Mouse (Mus musculus) midbrain, embryonic 11.5 days (tissue): ENCODE measurements around the gene Gm10096. TPM values are rescaled to one million over a fixed set of nuclear protein-coding genes. Genes with fewer than 3 reads are reported as not detected.
"Not testable (repeated sequence)": the region's sequence is repeated elsewhere in the genome, so short reads cannot be mapped to it uniquely, and the experiment has no call there.

Experiments used
- ATAC-seq: fragments of 200-750 bp; cut with Nextera tagmentation; 2 replicates; pipeline ENCODE4 v1.8.0; 2017; ENCODE audit warnings: moderate TSS enrichment, moderate library complexity; ENCODE audit not compliant: low FRiP score
- DNase-seq: peaks from one replicate; pipeline ENCODE4 v3.0.0; 2015; ENCODE audit warnings: low spot score; ENCODE audit errors: missing footprints
- H3K27ac ChIP-seq: fragments of 300-500 bp; sonication (generic); 2 replicates; pipeline ENCODE4 v1.5.1; 2014; ENCODE audit warnings: low read depth, low read length
- H3K27me3 ChIP-seq: fragments of 300-500 bp; sonication (generic); 2 replicates; pipeline ENCODE4 v1.6.1; 2014; ENCODE audit warnings: mild to moderate bottlenecking, low read length, moderate library complexity, mixed read lengths; ENCODE audit not compliant: control insufficient read depth, insufficient read depth
- H3K36me3 ChIP-seq: fragments of 300-500 bp; sonication (generic); 2 replicates; pipeline ENCODE4 v1.6.1; 2014; ENCODE audit warnings: mild to moderate bottlenecking, low read length, moderate library complexity, mixed read lengths; ENCODE audit not compliant: control insufficient read depth, insufficient read depth
- H3K4me1 ChIP-seq: fragments of 300-500 bp; sonication (generic); 2 replicates; pipeline ENCODE4 v1.6.1; 2014; ENCODE audit warnings: low read length; ENCODE audit not compliant: control insufficient read depth, insufficient read depth
- H3K4me2 ChIP-seq: fragments of 300-500 bp; sonication (generic); 2 replicates; pipeline ENCODE4 v1.6.1; 2014; ENCODE audit warnings: mild to moderate bottlenecking, moderate library complexity
- H3K4me3 ChIP-seq: fragments of 300-500 bp; sonication (generic); 2 replicates; pipeline ENCODE4 v1.5.1; 2014; ENCODE audit warnings: low read depth, low read length
- H3K9ac ChIP-seq: fragments of 300-500 bp; sonication (generic); 2 replicates; pipeline ENCODE4 v1.6.1; 2014; ENCODE audit warnings: low read length
- H3K9me3 ChIP-seq: fragments of 300-500 bp; sonication (generic); 2 replicates; pipeline ENCODE4 v1.6.1; 2016; ENCODE audit warnings: low read length; ENCODE audit not compliant: control insufficient read depth
- WGBS: fragments of 180-500 bp; shearing (Covaris S2); extraction: QIAGEN DNeasy Blood & Tissue Kit; methylation state at CpG from one replicate; pipeline ENCODE4 v1.1.7; 2014; 5-methylcytosine and 5-hydroxymethylcytosine counted together
- polyA plus RNA-seq: library from polyadenylated mRNA; unstranded; fragments of >200 nt; fragmentation: Nextera tagmentation; extraction: Ambion mirVana; gene quantifications from 2 replicates; pipeline ENCODE4 v1.2.1, GENCODE M21; 2014

Gene Gm10096
- polyA plus RNA-seq, result not detected in 2 replicates

GRCm38 (mm10) chrX:28954602-28955001, at the start of gene Gm10096:
TSS of gene Gm10096 (minus strand) at chrX:28954702.
- not testable (repeated sequence) for H3K9me3 ChIP-seq, H3K36me3 ChIP-seq, H3K27me3 ChIP-seq, DNase-seq, H3K4me2 ChIP-seq, H3K4me3 ChIP-seq, H3K27ac ChIP-seq, H3K4me1 ChIP-seq, ATAC-seq, H3K9ac ChIP-seq
- no CpG with 5 or more reads among the region's 5 CpGs for WGBS
